Mouse (Mus musculus) myocyte (in vitro differentiated cells): ENCODE measurements around the gene Elp5. TPM values are rescaled to one million over a fixed set of nuclear protein-coding genes. Genes with fewer than 3 reads are reported as not detected.
A peak's percentile ranks its signal among the peaks of the same experiment; 100 is the strongest.

Experiments used
- H3K27me3 ChIP-seq: one replicate; pipeline ENCODE4 v1.6.1; 2011; ENCODE audit not compliant: control insufficient read depth, insufficient read depth, insufficient read length
- H3K36me3 ChIP-seq: one replicate; pipeline ENCODE4 v1.6.1; 2011; ENCODE audit not compliant: control insufficient read depth, insufficient read depth
- H3K4me2 ChIP-seq: one replicate; pipeline ENCODE4 v1.6.1; 2011; ENCODE audit warnings: low read depth, control low read depth
- H3K4me3 ChIP-seq: one replicate; pipeline ENCODE4 v1.5.1; 2011; ENCODE audit warnings: mild to moderate bottlenecking, control low read depth, moderate library complexity
- H3K79me2 ChIP-seq: one replicate; pipeline ENCODE4 v1.6.1; 2011; ENCODE audit not compliant: control insufficient read depth, insufficient read depth
- H3ac ChIP-seq: one replicate; pipeline ENCODE4 v1.6.1; 2011; ENCODE audit not compliant: control insufficient read depth, insufficient read length
- CEBPB ChIP-seq: IDR thresholded peaks from 2 replicates; pipeline ENCODE4 v1.6.1; 2011; ENCODE audit warnings: mild to moderate bottlenecking, moderate library complexity; ENCODE audit not compliant: poor library complexity, insufficient read depth, severe bottlenecking
- E2F4 ChIP-seq: IDR thresholded peaks from one replicate; pipeline ENCODE4 v1.6.1; 2011; ENCODE audit warnings: mild to moderate bottlenecking, control low read depth, moderate library complexity; ENCODE audit not compliant: insufficient read depth
- MAX ChIP-seq: IDR thresholded peaks from one replicate; pipeline ENCODE4 v1.6.1; 2011; ENCODE audit warnings: low read depth, mild to moderate bottlenecking, control low read depth
- MYOD1 ChIP-seq, 3 experiments: IDR thresholded peaks; one replicate each; pipeline ENCODE4 v1.6.1; 2011; ENCODE audit warnings: control low read depth in 2 of 3, low read depth in 2 of 3, mild to moderate bottlenecking in 2 of 3, moderate library complexity in 1 of 3; ENCODE audit not compliant: insufficient read length in 2 of 3, control insufficient read depth in 1 of 3
- MYOG ChIP-seq, 3 experiments: IDR thresholded peaks; one replicate each; pipeline ENCODE4 v1.6.1; 2011; ENCODE audit warnings: control low read depth in 2 of 3, low read depth in 2 of 3, mild to moderate bottlenecking in 2 of 3; ENCODE audit not compliant: insufficient read length in 2 of 3, control insufficient read depth in 1 of 3, insufficient read depth in 1 of 3
- POLR2A ChIP-seq: IDR thresholded peaks from one replicate; pipeline ENCODE4 v1.6.1; 2011; ENCODE audit warnings: low read depth, mild to moderate bottlenecking, control low read depth, moderate library complexity; ENCODE audit not compliant: insufficient read length
- POLR2AphosphoS2 ChIP-seq: IDR thresholded peaks from one replicate; pipeline ENCODE4 v1.6.1; 2011; ENCODE audit warnings: low read depth, control low read depth; ENCODE audit not compliant: insufficient read length
- REST ChIP-seq: IDR thresholded peaks from one replicate; pipeline ENCODE4 v1.6.1; 2011; ENCODE audit warnings: mild to moderate bottlenecking, control low read depth, moderate library complexity; ENCODE audit not compliant: insufficient read depth, insufficient read length
- SRF ChIP-seq: IDR thresholded peaks from one replicate; pipeline ENCODE4 v1.6.1; 2011; ENCODE audit warnings: low read depth; ENCODE audit not compliant: control insufficient read depth, insufficient read length
- TCF12 ChIP-seq: IDR thresholded peaks from one replicate; pipeline ENCODE4 v1.6.1; 2011; ENCODE audit warnings: mild to moderate bottlenecking, control low read depth; ENCODE audit not compliant: poor library complexity, insufficient read depth, severe bottlenecking
- TCF3 ChIP-seq: IDR thresholded peaks from one replicate; pipeline ENCODE4 v1.6.1; 2011; ENCODE audit warnings: low read depth, control low read depth; ENCODE audit not compliant: insufficient read length
- USF1 ChIP-seq: IDR thresholded peaks from one replicate; pipeline ENCODE4 v1.6.1; 2011; ENCODE audit warnings: low read depth, mild to moderate bottlenecking, control low read depth, moderate library complexity
- polyA plus RNA-seq: library from polyadenylated mRNA; unstranded; fragments of >200 nt; fragmentation: generic; extraction: Trizol; gene quantifications from one replicate; pipeline ENCODE4 v1.2.1, GENCODE M21; 2012; ENCODE audit warnings: missing spikeins

Gene Elp5
- polyA plus RNA-seq, 1 experiment, result 91.5 TPM

- H3K27me3 ChIP-seq, result no peaks in the 10 kb centered on the region
- peak overlapping the region; percentile 70 for H3ac ChIP-seq
- TF ChIP-seq E2F4, result no peak
- no peak for TF ChIP-seq REST
- TF ChIP-seq MYOG (IDR thresholded peaks at IDR 0.05; ENCODE audit: control insufficient read depth in 1 of 3, insufficient read depth in 1 of 3, insufficient read length in 2 of 3, low read depth in 2 of 3), result no peak
- no peak for TF ChIP-seq CEBPB
- peak overlapping the region; percentile 61 for H3K4me3 ChIP-seq
- H3K4me2 ChIP-seq, result peak overlapping the region; percentile 80
- peaks cover 49% of the 10 kb centered on the region for H3K79me2 ChIP-seq
- H3K36me3 ChIP-seq, result peaks cover 33% of the 10 kb centered on the region
Measured at GRCm38 (mm10) chr11:69992932-69993331, 10.6 kb upstream of the Elp5 start.

DNA sequence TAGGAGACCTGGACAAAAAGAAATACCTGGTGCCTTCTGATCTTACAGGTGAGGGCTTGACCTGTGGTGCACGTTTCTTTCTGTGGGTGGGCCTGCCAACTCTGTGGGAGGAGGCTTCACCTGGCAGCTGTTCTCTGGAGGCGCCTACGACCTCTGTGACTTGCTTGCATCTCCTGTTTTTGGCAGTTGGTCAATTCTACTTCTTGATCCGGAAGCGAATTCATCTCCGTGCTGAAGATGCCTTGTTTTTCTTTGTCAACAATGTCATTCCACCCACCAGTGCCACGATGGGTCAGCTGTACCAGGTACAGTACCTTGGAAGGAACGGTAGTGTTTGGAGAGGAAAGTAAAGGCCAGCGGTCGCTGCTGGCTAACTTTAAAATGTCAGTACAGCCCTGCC lies 10.1 kb upstream of the Elp5 start:
- TF ChIP-seq MYOD1 (IDR thresholded peaks at IDR 0.05; ENCODE audit: control insufficient read depth in 1 of 3, insufficient read length in 2 of 3, low read depth in 2 of 3) (no peak), POLR2AphosphoS2 (no peak), USF1 (no peak), E2F4 (no peak), POLR2A (no peak), MYOG (IDR thresholded peaks at IDR 0.05; ENCODE audit: control insufficient read depth in 1 of 3, insufficient read depth in 1 of 3, insufficient read length in 2 of 3, low read depth in 2 of 3) (no peak), REST (no peak), TCF12 (no peak), MAX (no peak)
- no peaks in the 10 kb centered on the region for H3K27me3 ChIP-seq
- peaks cover 33% of the 10 kb centered on the region for H3K36me3 ChIP-seq

GRCm38 (mm10) chr11:69991711-69992110 lies 9.4 kb upstream of the Elp5 start:
- H3K79me2 ChIP-seq, result peaks cover 43% of the 10 kb centered on the region
- peak overlapping the region; percentile 80 for H3K4me2 ChIP-seq
- TF ChIP-seq USF1 (no peak), SRF (no peak), MYOD1 (IDR thresholded peaks at IDR 0.05; ENCODE audit: control insufficient read depth in 1 of 3, insufficient read length in 2 of 3, low read depth in 2 of 3) (no peak), POLR2AphosphoS2 (no peak), TCF3 (no peak), MYOG (IDR thresholded peaks at IDR 0.05; ENCODE audit: control insufficient read depth in 1 of 3, insufficient read depth in 1 of 3, insufficient read length in 2 of 3, low read depth in 2 of 3) (no peak), REST (no peak), TCF12 (no peak), MAX (no peak), E2F4 (no peak), CEBPB (no peak)
- peak overlapping the region; percentile 70 for H3ac ChIP-seq
- H3K27me3 ChIP-seq, result no peaks in the 10 kb centered on the region
- peak overlapping the region; percentile 61 for H3K4me3 ChIP-seq
- H3K36me3 ChIP-seq, result peaks cover 33% of the 10 kb centered on the region

More for the DNA sequence above, 10.1 kb upstream of the Elp5 start:
- Histone ChIP-seq H3K79me2 (peaks cover 44% of the 10 kb centered on the region), H3K4me2 (peak overlapping the region; percentile 80), H3K4me3 (peak overlapping the region; percentile 61), H3ac (peak overlapping the region; percentile 70)

GRCm38 (mm10) chr11:69990850-69991691 lies 8.8 kb upstream of the Elp5 start, which contains the start of gene Gabarap:
TSS of gene Gabarap (plus strand) at chr11:69991143.
- Histone ChIP-seq H3K36me3 (peaks cover 33% of the 10 kb centered on the region), H3K27me3 (no peaks in the 10 kb centered on the region), H3K4me2 (peak within 1 kb of the TSS; percentile 80), H3ac (peak within 1 kb of the TSS; percentile 70), H3K79me2 (peaks cover 38% of the 10 kb centered on the region), H3K4me3 (peak within 1 kb of the TSS; percentile 61)
- TF ChIP-seq MYOG (IDR thresholded peaks at IDR 0.05; ENCODE audit: control insufficient read depth in 1 of 3, insufficient read depth in 1 of 3, insufficient read length in 2 of 3, low read depth in 2 of 3) (no peak), E2F4 (no peak), MYOD1 (IDR thresholded peaks at IDR 0.05; ENCODE audit: control insufficient read depth in 1 of 3, insufficient read length in 2 of 3, low read depth in 2 of 3) (peak in 1 of 3 experiments; percentile 20), CEBPB (no peak), REST (no peak), POLR2AphosphoS2 (peak; percentile 99), USF1 (peak; percentile 100), POLR2A (peak; percentile 82), TCF12 (no peak), MAX (no peak), TCF3 (no peak), SRF (peak; percentile 29)

GRCm38 (mm10) chr11:69989949-69990348 lies 7.6 kb upstream of the Elp5 start:
- Histone ChIP-seq H3K27me3 (no peaks in the 10 kb centered on the region), H3K36me3 (peaks cover 36% of the 10 kb centered on the region)

More at GRCm38 (mm10) chr11:69989949-69990348, 7.6 kb upstream of the Elp5 start:
- H3ac ChIP-seq, result no peak overlapping the region
- no peak overlapping the region for H3K4me3 ChIP-seq
- peaks cover 32% of the 10 kb centered on the region for H3K79me2 ChIP-seq
- H3K4me2 ChIP-seq, result no peak overlapping the region
- TF ChIP-seq E2F4 (no peak), MYOG (IDR thresholded peaks at IDR 0.05; ENCODE audit: control insufficient read depth in 1 of 3, insufficient read depth in 1 of 3, insufficient read length in 2 of 3, low read depth in 2 of 3) (no peak), POLR2AphosphoS2 (no peak), POLR2A (no peak), MYOD1 (IDR thresholded peaks at IDR 0.05; ENCODE audit: control insufficient read depth in 1 of 3, insufficient read length in 2 of 3, low read depth in 2 of 3) (no peak), REST (no peak), CEBPB (no peak)
